8 mouse cellular contexts compared by ENCODE assay signal in genomic region chr17:75550771-75551413, GRCm38 (mm10). TPM values are rescaled to one million over a fixed set of nuclear protein-coding genes. Genes with fewer than 3 reads are reported as not detected.
DNase-seq lines count a peak whose midpoint lies in the region; TF ChIP-seq lines count a peak whose summit lies in the region.

No protein-coding gene starts in this region.

- 42% methylated on average over 11 of the region's 11 CpGs for WGBS in midbrain, embryonic 10.5 days

- no peaks in the 10 kb centered on the region for H3K36me3 ChIP-seq in testis, adult 2 months (ENCODE audit: control insufficient read depth, insufficient read depth, low read length)
- peaks cover 22% of the 10 kb centered on the region for H3K36me3 ChIP-seq in midbrain, embryonic 10.5 days

- no peak overlapping the region for H3K27ac ChIP-seq in testis, adult 2 months (ENCODE audit: control insufficient read depth, insufficient read depth, low read depth, low read length)
- H3K27ac ChIP-seq in midbrain, embryonic 10.5 days (replicated peaks) = peak overlapping the region; percentile 92

- no peaks in the 10 kb centered on the region for H3K27me3 ChIP-seq in testis, adult 2 months (ENCODE audit: control insufficient read depth, insufficient read depth, low read length)
- no peaks in the 10 kb centered on the region for H3K27me3 ChIP-seq in midbrain, embryonic 10.5 days (ENCODE audit: low read depth, poor library complexity, severe bottlenecking)

- no peaks in the 10 kb centered on the region for H3K9me3 ChIP-seq in midbrain, embryonic 10.5 days (replicated peaks)

- DNase-seq in adrenal gland, postnatal 10 days = peak; percentile 19
- DNase-seq in adrenal gland, adult 8-10 months = no peak
- no peak for DNase-seq in testis, postnatal 10 days (ENCODE audit: low spot score)
- DNase-seq in kidney, adult 9 months = peak; percentile 52
- peak; percentile 18 for DNase-seq in midbrain, embryonic 10.5 days (ENCODE audit: low spot score)
- DNase-seq in thymus, postnatal 25 days = peak; percentile 27
- DNase-seq in right cerebral cortex, adult 18-20 months = no peak

- TF ChIP-seq CTCF in testis, adult 2 months (IDR thresholded peaks at IDR 0.05; ENCODE audit: control insufficient read depth, insufficient read depth, insufficient replicate concordance, low read depth, low read length) = no peak

- H3K4me1 ChIP-seq in testis, adult 2 months (ENCODE audit: control insufficient read depth, insufficient read depth, low read length) = peaks cover 3% of the 10 kb centered on the region
- H3K4me1 ChIP-seq in midbrain, embryonic 10.5 days = peaks cover 12% of the 10 kb centered on the region

- TF ChIP-seq POLR2A in testis, adult 2 months (IDR thresholded peaks at IDR 0.05; ENCODE audit: control insufficient read depth, low read depth, low read length) = no peak

- peak overlapping the region; percentile 94 for H3K4me3 ChIP-seq in testis, adult 2 months (ENCODE audit: control insufficient read depth, low read depth, low read length)
- H3K4me3 ChIP-seq in midbrain, embryonic 10.5 days = peak overlapping the region; percentile 90

RNA-seq across cellular contexts. Expression of gene Fam98a, which starts 0.9 kb away (rescaled TPM):
- 10 to 100 TPM; 24.8 to 32.8 TPM for total RNA-seq in adrenal gland, postnatal 10 days (2021)
- total RNA-seq in adrenal gland, adult 8-10 months (2022) = 10 to 100 TPM; 27.8 to 37.4 (median 35.5) TPM
- polyA plus RNA-seq in testis, adult 2 months (2012; rRNA removed) = 52.2 and 57.9 TPM in 2 replicates
- polyA plus RNA-seq in midbrain, embryonic 10.5 days (2016; fragmentation: Nextera tagmentation; extraction: Ambion mirVana) = 24.5 and 27.0 TPM in 2 replicates

Comparison
In these comparisons a context has a peak if more than half of its experiments do, and no peak if none do; other contexts are left out.
1. DNase-seq: peak in adrenal gland, postnatal 10 days (single experiment), kidney, adult 9 months (single experiment), midbrain, embryonic 10.5 days (single experiment) and thymus, postnatal 25 days (single experiment); none in adrenal gland, adult 8-10 months (single experiment), testis, postnatal 10 days (single experiment) and right cerebral cortex, adult 18-20 months (single experiment).